Mouse (Mus musculus) heart, postnatal 0 days (tissue): ENCODE data around the gene Samd1.

Experiments used
- CTCF ChIP-seq: IDR thresholded peaks from 2 replicates; pipeline ENCODE4 v1.5.1; 2016; ENCODE audit warnings: antibody characterized with exemption, control low read depth, low read depth
- EP300 ChIP-seq: IDR thresholded peaks from 2 replicates; pipeline ENCODE4 v1.6.1; 2016; ENCODE audit warnings: antibody characterized with exemption, low read depth

DNA sequence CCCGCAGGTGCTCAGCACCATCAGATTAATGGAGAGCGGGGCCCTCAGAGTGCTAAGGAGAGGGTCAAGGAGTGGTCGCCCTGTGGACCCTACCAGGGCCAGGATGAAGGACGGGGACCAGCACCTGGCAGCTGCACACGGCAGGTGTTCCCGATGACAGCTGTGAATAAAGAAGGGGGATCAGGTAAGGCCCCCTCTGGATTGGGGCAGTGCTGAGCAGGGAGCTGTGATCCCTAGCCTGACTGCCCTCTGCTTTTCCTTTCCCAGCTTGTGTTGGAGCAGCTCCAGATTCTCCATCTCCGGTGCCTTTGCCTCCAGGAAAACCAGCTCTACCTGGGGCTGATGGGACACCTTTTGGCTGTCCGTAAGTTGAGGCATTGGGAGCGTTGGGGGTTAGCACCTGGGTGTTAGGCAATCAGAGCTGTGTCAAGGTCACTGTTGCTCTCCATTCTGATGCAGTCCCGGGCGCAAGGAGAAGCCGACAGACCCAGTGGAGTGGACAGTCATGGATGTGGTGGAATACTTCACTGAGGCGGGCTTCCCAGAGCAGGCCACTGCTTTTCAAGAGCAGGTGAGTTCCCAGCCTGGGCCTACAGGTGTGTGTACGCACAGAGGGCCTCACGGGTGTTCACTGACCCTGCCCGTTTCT, 1.7 kb downstream of the Samd1 start:
- TF ChIP-seq CTCF, result no peak
- TF ChIP-seq EP300, result no peak
